Mouse (Mus musculus) hindlimb bud, embryonic 11.5 days (tissue): ENCODE measurements around the gene Saa2.
A peak's percentile ranks its signal among the peaks of the same experiment; 100 is the strongest.
"Not testable (repeated sequence)": the region's sequence is repeated elsewhere in the genome, so short reads cannot be mapped to it uniquely, and the experiment has no call there.

Source experiments
- DNase-seq: peaks from one replicate; pipeline ENCODE4 v3.0.0-alpha.2; 2012; ENCODE audit warnings: low read depth, low spot score; ENCODE audit errors: extremely low spot score

Gene Saa2

DNA sequence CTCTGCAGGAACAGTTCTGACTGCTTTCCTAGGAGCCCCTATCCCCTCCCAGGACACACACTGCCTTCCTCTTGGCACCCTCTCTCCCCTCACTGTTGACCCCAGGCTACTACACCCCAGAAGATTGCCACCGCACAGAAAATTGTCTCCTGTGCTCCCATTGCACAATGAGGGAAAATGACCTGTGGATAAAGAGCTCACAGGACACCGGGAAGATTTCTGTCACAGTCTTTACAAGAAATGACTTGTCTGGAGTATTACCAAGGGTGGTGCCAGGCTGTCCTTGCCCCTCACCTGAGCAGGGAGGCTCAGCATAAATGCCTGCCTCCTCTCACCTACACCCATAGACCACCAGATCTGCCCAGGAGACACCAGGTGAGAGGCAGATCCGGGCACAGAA, at the start of gene Saa2:
Gene Saa2, plus strand, starts transcription at position 301 of the 400 bp plus-strand sequence.
- DNase-seq, result no peak

GRCm38 (mm10) chr7:46710390-46710844, 41.2 kb upstream of the Saa2 start, which contains the start of gene Saal1:
Gene Saal1 (minus strand): TSS chr7:46710680.
- DNase-seq, result peak; percentile 73

DNA sequence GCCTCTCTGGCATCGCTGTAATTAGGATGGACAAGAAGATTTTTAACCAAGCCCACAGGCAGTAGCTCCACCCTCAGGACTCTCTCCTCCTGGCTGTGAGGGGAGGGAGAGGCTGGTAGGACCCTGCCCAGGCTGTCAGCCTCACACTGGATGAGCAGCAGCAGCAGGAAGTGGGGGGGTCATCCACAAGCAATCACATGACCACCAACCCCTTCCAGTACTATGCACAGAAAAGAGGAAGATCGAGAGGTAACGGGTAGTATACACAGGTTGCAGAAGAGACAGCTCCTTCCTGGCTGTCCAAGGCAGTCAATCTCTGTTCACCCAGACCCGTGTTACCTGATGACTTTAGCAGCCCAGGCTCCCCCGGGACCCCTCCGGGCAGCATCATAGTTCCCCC, 39.3 kb upstream of the Saa2 start:
- no peak for DNase-seq

- peak; percentile 35 for DNase-seq
Observed at GRCm38 (mm10) chr7:46714518-46714917, 37.1 kb upstream of the Saa2 start.

- no peak for DNase-seq
Observed at GRCm38 (mm10) chr7:46715600-46715999, 36.0 kb upstream of the Saa2 start, which contains the start of gene Saa3. Gene Saa3 (minus strand): TSS chr7:46715700.

DNA sequence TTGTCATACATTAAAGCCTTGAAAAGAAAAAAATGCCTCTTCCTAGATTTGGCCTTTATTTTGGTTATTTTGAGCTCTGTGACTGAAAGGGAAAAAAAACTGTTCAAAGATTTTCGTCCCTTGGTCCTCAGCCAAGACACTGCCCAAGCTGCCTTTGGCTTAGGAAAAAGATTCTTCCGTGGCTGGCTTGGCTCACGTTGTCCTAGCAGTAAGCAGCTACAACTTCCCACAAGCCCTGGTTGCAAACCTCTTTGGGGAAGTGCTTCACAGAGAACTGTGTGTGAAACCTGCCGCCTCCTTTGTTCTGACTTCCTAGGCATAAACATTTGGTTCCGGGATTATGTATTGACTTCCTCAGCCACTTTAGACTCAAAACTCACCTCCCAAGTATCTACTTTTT, 34.7 kb upstream of the Saa2 start:
- no peak for DNase-seq

DNA sequence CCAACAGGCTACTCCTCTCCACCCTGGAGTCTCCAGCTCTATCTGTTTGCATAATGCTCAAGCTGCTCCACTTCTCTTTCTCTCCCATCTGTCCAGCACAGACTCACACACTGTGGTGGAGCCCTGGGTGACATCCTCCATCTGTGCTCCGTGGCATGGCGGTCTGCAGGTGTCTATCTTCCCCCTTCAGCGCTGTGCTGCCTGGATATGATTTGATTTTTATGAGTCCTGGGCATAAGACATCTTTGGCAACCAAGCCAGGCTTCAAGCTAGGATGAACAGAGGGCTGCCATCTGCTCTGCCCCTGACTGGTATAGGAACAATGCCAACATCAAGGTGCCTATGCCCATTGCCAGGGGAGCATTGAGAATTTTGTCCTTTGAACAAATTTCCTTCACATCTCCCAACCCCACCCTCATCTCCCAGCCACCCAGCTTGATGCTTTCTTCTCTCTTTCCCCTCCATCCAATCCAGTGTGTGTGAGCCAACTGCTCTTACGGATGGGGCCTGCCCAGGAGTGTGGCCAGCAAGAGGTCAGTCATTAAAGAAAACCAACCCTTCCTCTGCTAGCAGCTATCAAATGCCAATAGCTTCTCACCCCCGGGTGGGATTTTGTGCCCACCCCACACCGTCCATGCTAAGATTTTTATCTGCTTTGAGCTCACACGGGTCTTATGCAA, 32.9 kb upstream of the Saa2 start:
- no peak for DNase-seq

DNA sequence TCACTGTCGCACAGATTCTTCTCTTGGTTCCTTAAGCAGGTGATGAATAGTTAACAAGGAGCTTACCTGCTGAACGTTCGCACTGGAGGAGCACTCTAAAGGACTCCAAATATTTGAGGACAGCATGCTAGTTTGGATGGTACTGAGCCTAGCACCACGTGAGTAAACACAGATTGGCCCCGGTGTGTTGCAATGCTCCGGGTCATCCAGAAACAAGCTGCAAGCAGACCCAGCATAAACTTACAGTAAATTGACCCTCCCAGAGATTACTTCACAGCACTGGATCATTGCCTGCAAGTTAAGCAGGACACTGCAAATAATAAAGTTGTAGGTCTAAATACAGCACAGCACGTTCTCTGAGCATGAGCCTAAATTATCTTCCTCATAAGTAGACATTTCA, 32.1 kb upstream of the Saa2 start:
- no peak for DNase-seq

- DNase-seq, result no peak
Observed at GRCm38 (mm10) chr7:46720460-46720859, 31.1 kb upstream of the Saa2 start.

- DNase-seq, result no peak
Observed at GRCm38 (mm10) chr7:46723354-46723753, 28.2 kb upstream of the Saa2 start.

DNA sequence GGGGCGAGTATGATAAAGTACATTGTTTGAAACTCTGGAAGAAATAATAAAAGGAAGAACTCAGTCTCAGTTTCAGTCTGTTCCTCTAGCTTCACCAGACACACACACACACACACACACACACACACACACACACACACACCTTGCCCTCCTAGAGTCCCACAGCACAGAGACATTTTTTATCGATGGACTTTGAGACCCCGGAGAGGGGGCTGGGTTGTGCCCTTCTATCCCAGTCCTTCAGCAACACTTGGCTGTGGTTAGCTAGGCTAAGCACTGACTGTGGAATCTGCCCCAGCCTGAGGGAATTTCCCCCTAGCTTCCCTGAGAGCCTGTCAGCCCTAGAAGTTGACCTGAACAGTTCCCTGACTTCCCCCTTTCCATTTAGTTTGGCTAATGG, 27.7 kb upstream of the Saa2 start:
- DNase-seq, result no peak

DNA sequence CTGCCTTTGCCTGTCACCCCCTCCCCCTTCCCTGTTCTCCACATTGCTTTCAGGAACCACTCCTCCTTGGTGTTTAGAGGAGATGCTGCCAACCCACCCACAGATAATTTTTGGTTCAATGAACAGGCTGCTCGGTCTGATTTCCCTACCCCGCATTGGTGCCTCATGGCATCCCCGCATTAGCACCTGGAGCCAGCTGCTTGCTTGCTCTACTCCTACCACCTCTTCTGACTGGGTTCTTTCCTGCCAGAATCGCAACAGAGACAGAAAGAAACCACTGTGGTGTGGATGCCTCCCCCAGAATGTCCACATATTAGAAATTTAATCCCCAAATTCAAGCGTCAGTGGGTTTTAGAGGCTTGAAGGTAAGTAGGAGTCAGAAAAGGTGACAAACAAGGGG, 27.2 kb upstream of the Saa2 start:
- no peak for DNase-seq

- no peak for DNase-seq
Observed at GRCm38 (mm10) chr7:46727584-46727983, 24.0 kb upstream of the Saa2 start.

DNA sequence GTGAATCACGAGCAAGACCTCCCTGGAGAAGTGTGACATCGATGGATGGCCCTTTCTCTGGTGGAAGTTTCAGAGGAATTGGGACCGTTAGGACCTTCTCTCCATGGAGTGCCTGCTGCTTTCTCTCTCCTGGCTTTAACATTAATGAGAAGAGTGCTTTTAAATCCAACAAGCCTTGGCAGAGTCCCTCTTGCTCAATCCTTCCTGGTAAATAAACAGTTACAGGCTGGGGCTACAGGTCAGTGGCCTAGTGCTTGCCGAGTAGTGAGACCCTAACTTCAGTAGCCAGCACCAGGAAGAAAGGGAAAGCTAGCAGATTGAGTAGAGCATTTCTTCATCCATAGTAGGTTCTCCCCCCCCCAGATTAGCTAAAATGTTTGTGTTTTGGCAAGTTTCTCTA, 19.1 kb upstream of the Saa2 start, which contains the start of gene Saa4:
Gene Saa4, minus strand, starts transcription at position 146 of the 400 bp plus-strand sequence.
- no peak for DNase-seq

DNA sequence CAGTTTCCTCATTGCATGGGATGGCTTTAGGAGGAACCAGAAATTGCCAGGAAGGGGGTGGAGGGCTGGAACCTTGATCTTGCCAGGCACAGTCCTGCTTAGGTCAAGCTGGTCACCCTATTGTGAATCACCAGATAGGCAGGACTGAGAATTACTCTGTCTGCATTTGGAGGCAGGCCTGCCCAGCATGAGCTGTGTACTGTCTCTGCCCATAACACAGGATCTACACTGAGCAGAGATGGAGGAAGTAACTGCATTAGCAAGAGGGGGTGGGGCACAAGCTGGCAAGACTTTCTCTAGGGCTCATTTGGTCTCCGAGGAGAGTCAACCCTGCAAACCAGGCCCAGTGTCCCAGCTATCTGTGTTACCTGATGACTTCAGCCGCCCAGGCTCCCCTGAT, 16.6 kb upstream of the Saa2 start:
- no peak for DNase-seq

DNA sequence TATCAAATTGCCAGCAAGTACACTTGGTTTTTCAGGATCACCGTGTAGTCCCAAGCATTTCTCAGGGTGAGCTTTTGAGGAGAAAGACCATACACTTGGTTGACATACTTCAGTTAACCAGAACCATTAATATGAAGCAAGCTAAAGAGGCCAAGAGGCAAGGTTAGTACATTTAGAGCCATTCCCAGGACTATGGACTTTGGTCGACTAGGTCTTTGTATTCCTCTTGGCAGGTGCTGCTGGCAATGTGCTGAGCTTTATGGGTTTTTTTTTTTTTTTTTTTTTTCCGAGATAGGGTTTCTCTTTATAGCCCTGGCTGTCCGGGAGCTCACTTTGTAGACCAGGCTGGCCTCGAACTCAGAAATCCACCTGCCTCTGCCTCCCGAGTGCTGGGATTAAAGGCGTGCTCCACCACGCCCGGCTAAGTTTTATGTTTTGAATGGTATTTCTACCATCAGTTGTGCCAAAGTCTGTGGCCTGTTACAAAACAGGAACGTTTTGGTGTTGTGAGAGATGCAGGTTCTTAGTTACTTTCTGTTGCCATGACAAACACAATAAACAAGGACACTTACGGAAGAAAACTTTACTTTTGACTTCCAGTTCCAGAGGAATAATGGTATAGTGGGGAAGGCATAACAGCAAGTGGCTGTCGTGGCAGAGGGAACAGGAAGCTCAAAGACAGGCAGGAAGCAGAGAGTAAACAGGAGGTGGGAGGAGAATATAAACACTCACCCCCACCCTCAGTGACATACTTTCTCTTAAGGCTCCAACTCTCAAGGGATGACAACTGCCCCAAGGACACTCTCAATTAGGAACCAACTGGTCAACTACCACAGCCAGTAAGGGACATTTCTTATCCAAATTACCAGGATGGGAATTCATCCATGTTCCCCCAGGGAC, 12.8 kb upstream of the Saa2 start:
- no peak for DNase-seq

DNA sequence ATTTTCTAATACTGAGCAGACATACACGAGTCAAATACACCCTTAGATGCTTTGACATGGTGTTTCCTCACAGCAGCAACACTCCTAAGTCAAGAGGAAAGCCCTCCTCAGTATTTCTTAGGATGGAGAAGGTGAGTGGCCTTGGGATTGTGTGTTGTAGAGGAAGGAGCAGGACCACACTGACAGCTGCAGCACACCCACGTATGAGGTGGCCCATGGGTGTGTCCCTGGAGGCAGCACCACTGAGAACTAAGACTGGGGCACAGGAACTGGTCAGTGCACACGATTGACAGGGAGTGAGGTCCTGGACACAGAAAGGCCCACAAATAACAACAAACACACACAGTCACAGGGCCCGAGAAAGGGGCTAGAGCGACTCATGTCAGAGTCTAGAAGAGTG, 11.5 kb upstream of the Saa2 start:
- DNase-seq, result not testable (repeated sequence)

- not testable (repeated sequence) for DNase-seq
Observed at GRCm38 (mm10) chr7:46742880-46743279, 8.7 kb upstream of the Saa2 start, which contains the start of gene Saa1. Gene Saa1 (minus strand): TSS chr7:46742980.

DNA sequence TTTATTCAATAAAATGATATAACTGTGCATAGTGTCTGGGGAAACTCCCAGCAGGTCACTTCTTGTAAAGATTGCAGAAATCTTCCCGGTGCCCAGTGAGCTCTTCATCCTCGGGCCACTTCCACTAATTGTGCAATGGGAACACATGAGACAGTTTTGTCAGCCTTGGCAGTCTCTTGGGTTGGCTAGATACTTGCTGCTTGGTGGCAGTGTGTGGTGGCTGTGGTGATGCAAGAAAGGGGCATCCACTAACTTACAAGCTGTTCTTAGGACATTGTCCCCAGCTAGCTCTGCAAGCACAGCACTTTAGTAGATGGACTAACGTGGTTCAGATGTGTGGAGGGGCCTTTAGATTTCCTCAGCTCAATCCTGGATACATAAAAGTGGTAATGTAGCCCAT, 5.8 kb upstream of the Saa2 start:
- DNase-seq, result no peak

GRCm38 (mm10) chr7:46746381-46746780, 5.2 kb upstream of the Saa2 start:
- DNase-seq, result no peak

DNA sequence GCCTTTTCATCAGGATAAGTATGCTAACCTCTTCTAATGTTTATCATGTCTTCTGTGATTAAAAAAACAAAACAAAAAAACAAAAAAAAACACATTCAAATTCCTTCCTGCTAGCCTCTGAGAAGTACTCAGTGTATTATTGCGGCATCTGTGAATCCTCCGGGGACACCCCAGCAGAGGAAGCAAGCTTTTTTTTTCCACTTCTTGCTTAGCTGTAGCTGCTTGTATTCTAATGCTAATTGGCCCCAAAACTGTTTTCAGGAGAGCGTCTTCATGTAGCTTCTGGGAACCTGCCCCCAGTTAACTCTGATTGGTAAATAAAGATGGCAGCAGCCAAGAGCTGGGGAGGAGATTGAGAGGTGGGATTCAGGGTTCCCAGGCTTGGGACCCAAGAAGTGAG, 3.1 kb upstream of the Saa2 start:
- no peak for DNase-seq
